Comparison of ENCODE assay signal across 8 mouse cellular contexts in genomic region chr7:30093918-30094415, GRCm38 (mm10). TPM values are rescaled to one million over a fixed set of nuclear protein-coding genes. Genes with fewer than 3 reads are reported as not detected.
DNase-seq lines count a peak whose midpoint lies in the region; ATAC-seq lines count a peak whose summit lies in the region.

No protein-coding gene starts in this region.

- H3K27me3 ChIP-seq in liver, embryonic 11.5 days (replicated peaks; ENCODE audit: control insufficient read depth, insufficient read depth, low read length): no peaks in the 10 kb centered on the region

- peaks cover 4% of the 10 kb centered on the region; the same call in 1 of the 2 replicates for H3K36me3 ChIP-seq in liver, embryonic 11.5 days (ENCODE audit: control insufficient read depth, insufficient read depth, low read length)

- peak overlapping the region; percentile 59 for H3K4me3 ChIP-seq in liver, embryonic 11.5 days (ENCODE audit: low read depth, low read length)

- no peaks in the 10 kb centered on the region for H3K9me3 ChIP-seq in liver, embryonic 11.5 days (ENCODE audit: control insufficient read depth, low read length)

- ATAC-seq in liver, embryonic 11.5 days (replicated peaks; ENCODE audit: low FRiP score): no peak

- H3K9ac ChIP-seq in liver, embryonic 11.5 days (ENCODE audit: low read depth, low read length): peak overlapping the region; percentile 55

- no peak overlapping the region for H3K27ac ChIP-seq in liver, embryonic 11.5 days (ENCODE audit: low read depth, low read length)

- DNase-seq in cerebellum, adult 9-11 months: peak; percentile 62
- no peak for DNase-seq in cerebellum, adult 9-10 months
- DNase-seq in thymus, postnatal 14 days: peak; percentile 16
- DNase-seq in thymus, postnatal 0 days (ENCODE audit: low spot score): no peak
- no peak for DNase-seq in liver, embryonic 11.5 days (ENCODE audit: low spot score)
- DNase-seq in adrenal gland, adult 18-20 months (ENCODE audit: low spot score in 2 of 2): no peak
- DNase-seq in kidney, adult 8-10 months: no peak
- no peak for DNase-seq in urinary bladder, postnatal 4 days (ENCODE audit: low spot score in 2 of 2)

- peaks cover 26% of the 10 kb centered on the region for H3K4me1 ChIP-seq in liver, embryonic 11.5 days (replicated peaks; ENCODE audit: control insufficient read depth, insufficient read depth, low read length)

- 69% methylated on average over 6 of the region's 6 CpGs for WGBS in liver, embryonic 11.5 days

- peak overlapping the region; percentile 81 for H3K4me2 ChIP-seq in liver, embryonic 11.5 days

RNA-seq across cellular contexts. Expression of gene Zfp260, which starts 0.6 kb away (rescaled TPM):
- 59.0 and 59.7 TPM in 2 replicates for polyA plus RNA-seq in thymus, postnatal 0 days (2015; fragmentation: Nextera tagmentation; extraction: Ambion mirVana)
- 48.6 and 54.6 TPM in 2 replicates for polyA plus RNA-seq in liver, embryonic 11.5 days (2014; fragmentation: Nextera tagmentation; extraction: Ambion mirVana)
- 10 to 100 TPM; 38.4 to 45.1 TPM for total RNA-seq in adrenal gland, adult 18-20 months (2021)

RNA-seq across cellular contexts. Expression of gene Zfp566, which starts 3.6 kb away (rescaled TPM):
- polyA plus RNA-seq in thymus, postnatal 0 days (2015; fragmentation: Nextera tagmentation; extraction: Ambion mirVana): 9.2 and 10.6 TPM in 2 replicates
- 7.6 and 7.7 TPM in 2 replicates for polyA plus RNA-seq in liver, embryonic 11.5 days (2014; fragmentation: Nextera tagmentation; extraction: Ambion mirVana)
- total RNA-seq in adrenal gland, adult 18-20 months (2021): 1 to 10 TPM; 2.9 to 4.1 TPM

RNA-seq across cellular contexts. Expression of gene Gm26920, which starts 3.8 kb away (rescaled TPM):
- polyA plus RNA-seq in thymus, postnatal 0 days (2015; fragmentation: Nextera tagmentation; extraction: Ambion mirVana): 1.3 and 1.4 TPM in 2 replicates
- 0.32 and 0.43 TPM in 2 replicates for polyA plus RNA-seq in liver, embryonic 11.5 days (2014; fragmentation: Nextera tagmentation; extraction: Ambion mirVana)
- total RNA-seq in adrenal gland, adult 18-20 months (2021): not detected

RNA-seq across cellular contexts. Expression of gene Zfp82, which starts 21.3 kb away (rescaled TPM):
- polyA plus RNA-seq in thymus, postnatal 0 days (2015; fragmentation: Nextera tagmentation; extraction: Ambion mirVana): 6.8 and 7.1 TPM in 2 replicates
- polyA plus RNA-seq in liver, embryonic 11.5 days (2014; fragmentation: Nextera tagmentation; extraction: Ambion mirVana): 3.9 and 4.1 TPM in 2 replicates
- 1 to 10 TPM; 2.0 to 2.3 TPM for total RNA-seq in adrenal gland, adult 18-20 months (2021)

RNA-seq across cellular contexts. Expression of gene Zfp382, which starts 27.8 kb away (rescaled TPM):
- polyA plus RNA-seq in thymus, postnatal 0 days (2015; fragmentation: Nextera tagmentation; extraction: Ambion mirVana): 10.9 and 13.6 TPM in 2 replicates
- 2.8 and 2.9 TPM in 2 replicates for polyA plus RNA-seq in liver, embryonic 11.5 days (2014; fragmentation: Nextera tagmentation; extraction: Ambion mirVana)
- 1 to 10 TPM; 3.2 to 5.1 TPM for total RNA-seq in adrenal gland, adult 18-20 months (2021)

Comparison
In these comparisons a context has a peak if more than half of its experiments do, and no peak if none do; other contexts are left out.
1. DNase-seq: peak in cerebellum, adult 9-11 months (single experiment) and thymus, postnatal 14 days (single experiment); none in cerebellum, adult 9-10 months (single experiment), thymus, postnatal 0 days (single experiment), liver, embryonic 11.5 days (single experiment), adrenal gland, adult 18-20 months (0 of 2), kidney, adult 8-10 months (0 of 2) and urinary bladder, postnatal 4 days (0 of 2).